Mouse (Mus musculus): ENCODE results near the gene Gm36210.
A peak's percentile ranks its signal among the peaks of the same experiment; 100 is the strongest.
"Not testable (repeated sequence)": the region's sequence is repeated elsewhere in the genome, so short reads cannot be mapped to it uniquely, and the experiment has no call there.

The Gm36210 gene

DNA sequence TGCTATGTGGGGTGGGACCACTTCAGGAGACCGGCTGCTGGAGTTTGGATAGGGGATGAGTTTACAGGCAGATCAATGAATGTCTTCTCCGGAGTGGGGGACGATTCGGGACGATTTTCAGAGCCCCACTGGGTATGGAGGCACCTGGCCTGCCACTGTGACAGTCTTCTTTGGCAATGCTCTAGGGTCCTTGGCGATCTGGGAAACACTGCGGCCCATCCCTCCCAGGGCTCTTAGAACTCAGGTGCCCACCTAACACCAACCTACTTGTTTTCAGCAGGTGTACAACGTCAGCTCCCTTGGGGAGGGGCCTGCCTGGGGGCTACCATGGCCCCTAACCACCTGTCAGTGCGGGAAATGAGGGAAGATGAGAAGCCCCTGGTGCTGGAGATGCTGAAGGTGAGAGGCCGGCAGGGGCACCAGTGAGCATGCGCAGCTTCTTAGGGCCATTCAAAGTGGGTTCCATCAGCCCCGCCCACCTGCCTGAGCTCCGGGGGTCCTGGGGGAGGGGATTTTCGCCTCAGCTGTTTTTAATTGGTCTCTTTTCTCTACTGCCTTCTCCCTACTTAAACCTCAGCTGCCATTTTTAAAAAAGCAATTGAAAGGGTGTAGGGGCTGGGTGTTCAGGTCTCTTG lies 16.7 kb upstream of the Gm36210 start:
- peak; percentile 73 for DNase-seq

DNA sequence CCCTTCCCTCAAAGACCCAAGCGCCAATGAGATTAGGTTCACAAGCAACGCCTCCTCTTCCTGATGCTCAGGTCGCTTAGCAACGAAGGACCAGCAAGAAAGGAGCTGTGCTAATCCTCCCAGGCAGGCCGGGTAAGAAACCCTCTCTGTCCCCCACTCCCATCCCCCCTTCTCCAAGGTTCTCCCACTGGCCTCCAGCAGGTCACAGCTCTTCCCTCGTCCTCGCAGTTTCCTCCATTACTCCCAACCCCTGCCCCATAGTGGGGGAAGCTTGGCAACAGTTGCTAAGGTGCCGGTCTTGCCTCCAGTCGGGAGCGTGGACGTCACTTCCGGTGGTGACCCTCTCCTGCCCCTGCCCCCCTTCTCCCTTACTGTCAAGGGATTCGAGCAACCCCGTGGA lies 16.2 kb upstream of the Gm36210 start:
- DNase-seq: peak; percentile 87

- no peak for DNase-seq
Measured at GRCm38 (mm10) chr7:4921824-4922482, 15.6 kb upstream of the Gm36210 start, which contains the start of gene Nat14. Nat14 (plus strand) TSS chr7:4922028.

DNA sequence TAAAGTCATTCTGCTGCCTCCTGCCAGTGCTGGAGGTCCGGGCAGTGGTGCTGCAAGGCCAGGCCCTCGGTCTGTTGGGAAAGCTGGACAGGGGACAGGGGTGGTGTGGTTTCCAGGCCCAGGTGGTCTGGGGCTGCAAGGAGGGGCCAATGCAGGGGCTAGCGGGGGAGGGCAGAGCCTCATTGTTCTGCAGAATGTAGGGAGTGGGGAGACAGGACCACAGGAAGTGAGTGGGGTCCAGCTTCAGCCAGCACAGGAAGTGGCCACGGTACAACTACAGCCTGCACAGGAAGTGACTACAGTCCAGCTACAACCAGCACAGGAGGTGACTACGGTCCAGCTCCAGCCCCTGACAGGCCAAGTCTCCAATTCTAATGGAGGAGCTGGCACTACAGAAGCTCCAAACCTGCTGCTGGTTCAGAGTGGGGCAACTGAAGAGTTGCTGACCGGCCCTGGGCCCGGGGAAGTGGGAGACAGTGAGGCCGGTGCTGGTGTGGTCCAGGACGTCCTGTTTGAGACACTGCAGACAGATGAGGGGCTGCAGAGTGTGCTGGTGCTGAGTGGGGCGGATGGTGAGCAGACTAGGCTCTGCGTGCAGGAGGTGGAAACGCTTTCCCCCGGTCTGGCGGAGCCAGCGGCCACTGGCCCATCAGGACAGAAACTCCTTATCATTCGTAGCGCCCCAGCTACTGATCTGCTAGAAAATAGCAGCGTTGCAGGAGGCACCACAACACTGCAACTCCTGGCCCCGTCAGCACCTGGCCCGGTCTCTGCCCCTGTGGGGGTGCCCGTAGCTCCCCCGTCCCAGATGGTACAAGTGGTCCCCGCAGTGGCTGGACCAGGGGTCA lies 14.9 kb upstream of the Gm36210 start:
- DNase-seq: peak; percentile 54

DNA sequence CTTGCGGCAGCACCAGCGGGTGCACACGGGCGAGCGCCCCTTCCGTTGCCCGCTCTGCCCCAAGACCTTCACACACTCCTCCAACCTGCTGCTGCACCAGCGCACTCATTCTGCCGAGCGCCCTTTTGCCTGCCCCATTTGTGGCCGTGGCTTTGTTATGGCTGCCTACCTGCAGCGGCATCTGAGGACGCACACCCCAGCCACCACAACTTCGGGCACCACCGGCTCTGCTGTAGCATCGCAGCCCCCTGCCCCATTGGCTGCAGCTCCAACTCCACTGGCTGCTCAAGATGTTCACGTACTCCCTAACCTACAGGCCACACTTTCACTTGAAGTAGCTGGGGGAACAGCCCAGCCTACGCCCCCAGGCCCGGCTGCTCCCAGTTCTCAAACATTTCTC lies 14.2 kb upstream of the Gm36210 start:
- no peak for DNase-seq

DNA sequence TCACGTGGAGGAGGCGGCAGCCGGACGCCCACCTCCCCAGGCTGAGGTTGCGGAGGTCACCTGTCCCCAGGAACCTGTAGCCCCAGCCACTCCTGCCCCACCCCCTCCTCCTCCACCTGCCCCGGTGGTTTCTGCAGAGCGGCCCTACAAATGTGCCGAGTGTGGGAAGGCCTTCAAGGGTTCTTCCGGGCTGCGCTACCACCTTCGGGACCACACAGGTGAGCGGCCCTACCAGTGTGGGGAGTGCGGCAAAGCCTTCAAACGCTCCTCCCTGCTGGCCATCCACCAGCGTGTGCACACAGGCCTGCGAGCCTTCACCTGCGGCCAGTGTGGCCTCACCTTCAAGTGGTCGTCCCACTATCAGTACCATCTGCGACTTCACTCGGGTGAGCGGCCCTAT lies 13.7 kb upstream of the Gm36210 start:
- no peak for DNase-seq

DNA sequence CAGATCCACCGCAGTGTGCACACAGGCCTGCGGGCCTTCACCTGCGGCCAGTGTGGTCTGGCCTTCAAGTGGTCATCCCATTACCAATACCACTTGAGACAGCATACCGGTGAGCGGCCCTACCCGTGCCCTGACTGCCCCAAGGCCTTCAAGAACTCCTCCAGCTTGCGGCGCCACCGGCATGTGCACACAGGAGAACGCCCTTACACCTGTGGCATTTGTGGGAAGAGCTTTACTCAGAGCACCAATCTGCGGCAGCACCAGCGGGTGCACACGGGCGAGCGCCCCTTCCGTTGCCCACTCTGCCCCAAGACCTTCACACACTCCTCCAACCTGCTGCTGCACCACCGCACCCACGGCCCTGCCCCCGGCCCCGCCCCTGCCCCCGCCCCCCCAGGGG lies 12.8 kb upstream of the Gm36210 start:
- no peak for DNase-seq

GRCm38 (mm10) chr7:4918681-4919080 lies 12.4 kb upstream of the Gm36210 start:
- DNase-seq: no peak

- no peak for DNase-seq
Measured at GRCm38 (mm10) chr7:4917494-4917893, 11.2 kb upstream of the Gm36210 start.

GRCm38 (mm10) chr7:4915669-4916416 lies 9.5 kb upstream of the Gm36210 start:
- peak; percentile 44 for DNase-seq

- peak; percentile 97 for DNase-seq
Measured at GRCm38 (mm10) chr7:4915007-4915665, 8.8 kb upstream of the Gm36210 start, which contains the start of gene Zfp628. Zfp628 (plus strand) TSS chr7:4915217.

DNA sequence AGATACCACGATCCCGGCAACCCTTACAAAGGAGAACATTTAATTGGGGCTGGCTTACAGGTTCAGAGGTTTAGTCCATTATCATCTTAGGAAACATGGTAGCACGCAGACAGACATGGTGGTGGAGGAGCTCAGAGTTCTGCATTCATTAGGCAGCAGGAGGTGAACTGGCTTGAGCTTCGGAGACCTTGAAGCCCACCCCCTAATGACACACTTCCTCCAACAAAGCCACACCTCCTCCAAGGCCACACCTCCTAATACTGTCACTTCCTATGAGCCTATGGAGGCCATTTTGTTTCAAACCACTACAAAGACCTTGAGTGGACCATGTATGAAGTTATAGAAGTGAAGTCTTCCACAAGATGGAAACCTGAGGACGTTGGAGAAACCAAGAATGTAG lies 5.9 kb upstream of the Gm36210 start:
- no peak for DNase-seq

DNA sequence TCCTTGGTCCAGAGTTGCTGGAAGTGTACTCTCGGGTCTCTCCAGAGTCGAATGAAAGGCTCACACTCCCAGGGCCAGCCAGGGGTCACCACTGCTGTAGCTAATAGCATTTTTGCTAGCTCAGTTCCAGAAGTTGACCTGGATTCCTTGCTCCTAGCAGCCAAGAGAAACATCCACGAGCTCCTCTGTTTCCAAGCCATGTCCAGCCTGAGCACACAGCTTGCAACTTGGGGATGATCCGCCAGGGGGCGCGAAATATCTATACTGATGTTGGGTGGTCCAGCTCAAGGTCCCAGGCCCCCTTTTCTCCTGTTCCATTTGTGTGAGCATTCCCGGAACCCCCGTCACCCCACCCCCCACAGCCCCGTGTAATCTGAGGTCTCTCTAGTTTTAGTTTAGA lies 5.2 kb upstream of the Gm36210 start:
- DNase-seq: peak; percentile 86

DNA sequence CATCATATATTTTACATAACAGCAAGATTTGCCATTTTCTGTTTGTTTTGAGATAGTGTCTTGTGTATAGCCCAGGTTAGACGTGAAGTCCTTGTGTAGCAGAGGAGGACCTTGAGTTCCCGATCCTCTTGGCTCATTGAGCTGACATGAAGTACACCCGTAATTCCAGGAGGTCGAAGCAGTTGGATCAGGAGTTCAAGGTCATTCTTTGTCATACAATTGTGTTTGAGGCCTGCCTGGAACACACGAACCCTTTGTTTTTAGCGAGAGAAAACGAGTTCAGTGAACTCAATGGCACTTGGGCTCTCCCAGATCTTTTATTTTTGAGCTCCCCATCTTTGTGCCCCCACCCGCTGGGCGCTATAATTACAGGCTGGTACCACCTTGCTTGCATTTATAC lies 3.9 kb downstream of the Gm36210 start:
- DNase-seq: no peak

GRCm38 (mm10) chr7:4901171-4901570 lies 5.1 kb downstream of the Gm36210 start:
- DNase-seq: peak; percentile 54

GRCm38 (mm10) chr7:4900523-4900851 lies 5.8 kb downstream of the Gm36210 start:
- DNase-seq: no peak

- peak; percentile 48 for DNase-seq
Measured at GRCm38 (mm10) chr7:4899649-4900522, 6.4 kb downstream of the Gm36210 start.

- DNase-seq: no peak
Measured at GRCm38 (mm10) chr7:4898851-4899648, 7.3 kb downstream of the Gm36210 start.

- no peak for DNase-seq
Measured at GRCm38 (mm10) chr7:4895186-4895585, 11.1 kb downstream of the Gm36210 start.

- no peak for DNase-seq
Measured at GRCm38 (mm10) chr7:4886680-4887079, 19.6 kb downstream of the Gm36210 start.

DNA sequence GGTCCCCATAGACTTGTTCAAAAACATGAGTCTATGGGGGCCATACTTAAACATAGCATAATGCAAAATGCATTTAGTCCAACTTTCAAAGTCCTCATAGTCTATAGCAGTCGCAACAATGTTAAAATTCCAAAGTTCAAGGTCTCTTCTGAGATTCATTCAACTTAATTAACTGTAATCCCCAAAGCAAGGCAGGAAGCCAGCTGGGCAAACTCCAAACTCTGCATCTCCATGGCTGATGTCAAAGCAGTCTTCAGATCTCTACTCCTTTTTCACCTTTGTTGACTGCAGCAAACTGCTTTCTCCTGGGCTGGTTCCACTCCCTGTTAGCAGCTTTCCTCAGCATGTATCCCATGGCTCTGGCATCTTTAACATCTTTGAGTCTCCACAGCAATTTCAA lies 27.3 kb downstream of the Gm36210 start:
- DNase-seq: not testable (repeated sequence)

All from kidney, postnatal 10 days (tissue).